Mouse (Mus musculus): ENCODE data around the gene Pgf.

Pgf gene

GRCm38 (mm10) chr12:85126986-85127603, 50.5 kb downstream of the Pgf start:
- no peak for DNase-seq (ENCODE audit: extremely low spot score, low spot score)

- DNase-seq (ENCODE audit: extremely low spot score, low spot score) = no peak
Measured at GRCm38 (mm10) chr12:85124751-85125150, 52.8 kb downstream of the Pgf start.

- DNase-seq (ENCODE audit: extremely low spot score, low spot score) = no peak
Measured at GRCm38 (mm10) chr12:85123645-85124044, 53.9 kb downstream of the Pgf start.

DNA sequence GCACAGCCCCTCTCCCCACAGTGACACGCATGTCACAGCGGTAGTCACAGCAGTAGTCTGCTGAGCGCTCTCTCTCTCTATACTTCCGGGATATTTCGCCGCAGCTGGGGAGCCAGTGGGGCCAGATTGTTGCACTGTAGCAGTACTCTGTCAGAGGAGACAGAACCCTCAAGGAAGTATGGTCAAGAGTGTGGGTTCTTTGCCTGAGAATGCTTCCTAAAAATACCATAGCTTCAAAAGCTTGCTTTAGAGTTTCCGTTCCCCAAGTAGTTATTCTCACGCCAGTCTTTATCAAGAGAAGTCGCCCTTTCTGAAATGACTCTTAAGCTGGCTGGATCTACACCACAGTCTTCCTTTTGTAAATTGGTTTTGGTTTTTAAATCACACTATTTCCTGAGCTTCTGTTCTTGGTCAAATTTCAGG, 54.5 kb downstream of the Pgf start:
- DNase-seq (ENCODE audit: extremely low spot score, low spot score) = no peak

- no peak for DNase-seq (ENCODE audit: extremely low spot score, low spot score)
Measured at GRCm38 (mm10) chr12:85121806-85122459, 55.7 kb downstream of the Pgf start.
